Mouse (Mus musculus): ENCODE data around the gene Taf6. TPM values are rescaled to one million over a fixed set of nuclear protein-coding genes. Genes with fewer than 3 reads are reported as not detected.
A peak's percentile ranks its signal among the peaks of the same experiment; 100 is the strongest.

Gene Taf6
- polyA plus RNA-seq, 1 experiment = 52.6 TPM

GRCm38 (mm10) chr5:138160224-138160762, 27.0 kb downstream of the Taf6 start:
- Histone ChIP-seq H3K4me1 (ENCODE audit: control insufficient read depth, insufficient read depth, low read length) (peaks cover 7% of the 10 kb centered on the region; the same call in 1 of the 2 replicates), H3K4me3 (ENCODE audit: insufficient read depth, low read depth, low read length) (no peak overlapping the region), H3K27me3 (replicated peaks; ENCODE audit: control insufficient read depth, insufficient read depth, low read length) (no peaks in the 10 kb centered on the region), H3K27ac (ENCODE audit: insufficient read depth, low read depth, low read length) (no peak overlapping the region), H3K36me3 (ENCODE audit: control insufficient read depth, insufficient read depth, low read length) (peaks cover 2% of the 10 kb centered on the region)
- 67% methylated on average over 7 of the region's 7 CpGs for WGBS
- TF ChIP-seq CTCF (conservative IDR thresholded peaks at IDR 0.05; ENCODE audit: insufficient read depth, insufficient read length, low read depth, low read length) (no peak), POLR2A (IDR thresholded peaks at IDR 0.05; ENCODE audit: low read depth, low read length) (no peak)
- no peak for DNase-seq

DNA sequence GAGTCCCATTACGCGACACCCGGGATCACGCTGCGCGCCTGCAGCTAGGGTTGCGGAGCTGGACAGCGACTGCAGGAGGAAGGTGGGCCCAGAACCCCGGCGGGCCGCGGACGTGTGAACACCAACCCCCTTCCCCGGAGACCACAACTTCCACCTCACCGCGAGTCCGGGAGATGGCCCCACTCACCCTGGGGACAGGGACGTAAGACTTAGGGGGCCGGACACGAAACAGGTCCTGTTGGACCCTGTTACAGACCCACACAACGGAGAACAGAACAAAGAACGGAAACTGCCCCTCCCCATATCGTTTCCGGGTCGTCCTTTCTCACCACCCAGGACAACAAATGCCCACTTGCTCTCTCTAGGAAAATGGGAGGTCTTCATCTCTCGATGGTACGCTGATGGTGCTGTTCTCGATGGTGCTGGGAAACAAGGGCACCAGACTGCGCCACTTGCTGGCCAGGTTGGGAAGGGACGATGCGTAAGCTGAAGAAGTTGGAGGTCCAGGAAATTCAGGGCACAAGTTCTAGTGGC, 31.7 kb downstream of the Taf6 start, which contains the start of gene Zfp113:
TSS of gene Zfp113 (minus strand) at position 302 of the 534 bp plus-strand sequence.
- no peak for TF ChIP-seq POLR2A (IDR thresholded peaks at IDR 0.05; ENCODE audit: low read depth, low read length)
- TF ChIP-seq CTCF (conservative IDR thresholded peaks at IDR 0.05; ENCODE audit: insufficient read depth, insufficient read length, low read depth, low read length) = peak; percentile 98; the same call in 1 of the 2 replicates
- Histone ChIP-seq H3K36me3 (ENCODE audit: control insufficient read depth, insufficient read depth, low read length) (peaks cover 4% of the 10 kb centered on the region), H3K27me3 (replicated peaks; ENCODE audit: control insufficient read depth, insufficient read depth, low read length) (no peaks in the 10 kb centered on the region), H3K4me1 (ENCODE audit: control insufficient read depth, insufficient read depth, low read length) (0 out of 2 replicates have a peak, but pooled peaks cover 4% of the 10 kb centered on the region), H3K27ac (ENCODE audit: insufficient read depth, low read depth, low read length) (peak within 1 kb of the TSS; percentile 48), H3K4me3 (ENCODE audit: insufficient read depth, low read depth, low read length) (peak within 1 kb of the TSS; percentile 64)
- peak; percentile 97 for DNase-seq
- under 1% methylated on average over 31 of the region's 31 CpGs for WGBS

DNA sequence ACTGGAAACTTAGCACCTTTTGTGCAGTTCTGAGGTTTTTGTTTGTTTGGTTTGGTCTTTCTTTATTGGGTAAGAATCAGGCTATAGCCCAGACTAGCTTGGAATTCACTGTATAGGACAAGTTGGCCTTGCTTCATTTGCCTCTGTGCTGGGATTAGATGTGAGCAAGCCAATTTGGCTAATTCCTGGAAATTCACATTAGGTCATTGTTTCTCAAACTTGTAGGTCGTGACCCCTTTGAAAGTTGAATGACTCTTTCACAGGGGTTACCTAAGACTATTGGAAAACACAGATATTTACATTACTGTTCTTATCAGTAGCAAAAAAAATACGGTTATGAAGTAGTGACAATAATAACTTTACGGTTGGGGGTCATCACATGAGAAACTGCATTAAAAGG, 32.9 kb downstream of the Taf6 start:
- WGBS = 79% methylated on average over 3 of the region's 3 CpGs
- Histone ChIP-seq H3K27ac (ENCODE audit: insufficient read depth, low read depth, low read length) (no peak overlapping the region), H3K36me3 (ENCODE audit: control insufficient read depth, insufficient read depth, low read length) (peaks cover 7% of the 10 kb centered on the region), H3K4me3 (ENCODE audit: insufficient read depth, low read depth, low read length) (no peak overlapping the region), H3K27me3 (replicated peaks; ENCODE audit: control insufficient read depth, insufficient read depth, low read length) (no peaks in the 10 kb centered on the region), H3K4me1 (ENCODE audit: control insufficient read depth, insufficient read depth, low read length) (0 out of 2 replicates have a peak, but pooled peaks cover 4% of the 10 kb centered on the region)
- no peak for TF ChIP-seq POLR2A (IDR thresholded peaks at IDR 0.05; ENCODE audit: low read depth, low read length)
- TF ChIP-seq CTCF (conservative IDR thresholded peaks at IDR 0.05; ENCODE audit: insufficient read depth, insufficient read length, low read depth, low read length) = no peak
- no peak for DNase-seq

GRCm38 (mm10) chr5:138138585-138138984, 48.7 kb downstream of the Taf6 start:
- 52% methylated on average over 4 of the region's 4 CpGs for WGBS

DNA sequence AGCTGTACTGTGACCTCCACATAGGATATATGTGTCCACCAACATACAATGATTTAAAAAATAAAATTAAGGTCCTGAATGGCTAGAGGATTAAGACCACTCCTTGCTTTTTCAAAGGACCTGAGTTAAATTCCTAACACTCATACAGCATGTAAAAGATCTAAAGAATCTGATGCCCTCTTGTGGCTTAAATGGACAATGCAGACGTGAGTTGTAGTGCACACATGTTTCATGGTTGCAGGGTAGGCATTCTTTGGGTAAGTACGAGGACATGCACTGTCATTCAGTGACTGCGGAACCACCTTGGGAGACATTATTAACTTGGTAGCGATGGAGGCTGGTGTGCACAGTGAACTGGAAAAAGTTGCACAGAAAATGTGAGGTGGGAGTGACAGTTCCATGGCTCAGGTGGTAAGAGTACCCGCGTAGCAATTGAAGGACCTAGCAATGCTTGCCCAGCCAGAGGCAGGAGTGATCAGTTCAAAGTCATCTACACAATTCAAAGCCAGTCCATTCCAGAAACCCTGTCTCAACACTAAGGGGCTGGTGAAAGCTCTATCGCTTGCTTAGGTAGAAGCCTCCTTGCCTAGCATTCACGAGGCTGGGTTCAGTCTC, 49.2 kb downstream of the Taf6 start:
- H3K27me3 ChIP-seq (replicated peaks; ENCODE audit: control insufficient read depth, insufficient read depth, low read length) = no peaks in the 10 kb centered on the region
- TF ChIP-seq CTCF (conservative IDR thresholded peaks at IDR 0.05; ENCODE audit: insufficient read depth, insufficient read length, low read depth, low read length) = peak; percentile 53
- TF ChIP-seq POLR2A (IDR thresholded peaks at IDR 0.05; ENCODE audit: low read depth, low read length) = no peak
- peak; percentile 74 for DNase-seq
- 0 out of 2 replicates have a peak overlapping the region, but pooled peaks have one; percentile 4 for H3K27ac ChIP-seq (ENCODE audit: insufficient read depth, low read depth, low read length)
- H3K4me3 ChIP-seq (ENCODE audit: insufficient read depth, low read depth, low read length) = no peak overlapping the region
- no peaks in the 10 kb centered on the region; the same call in 1 of the 2 replicates for H3K4me1 ChIP-seq (ENCODE audit: control insufficient read depth, insufficient read depth, low read length)
- WGBS = 38% methylated on average over 8 of the region's 8 CpGs
- H3K36me3 ChIP-seq (ENCODE audit: control insufficient read depth, insufficient read depth, low read length) = no peaks in the 10 kb centered on the region; the same call in 1 of the 2 replicates

More at GRCm38 (mm10) chr5:138138585-138138984, 48.7 kb downstream of the Taf6 start:
- Histone ChIP-seq H3K27me3 (replicated peaks; ENCODE audit: control insufficient read depth, insufficient read depth, low read length) (no peaks in the 10 kb centered on the region), H3K4me3 (ENCODE audit: insufficient read depth, low read depth, low read length) (no peak overlapping the region), H3K27ac (ENCODE audit: insufficient read depth, low read depth, low read length) (no peak overlapping the region), H3K4me1 (ENCODE audit: control insufficient read depth, insufficient read depth, low read length) (no peaks in the 10 kb centered on the region; the same call in 1 of the 2 replicates), H3K36me3 (ENCODE audit: control insufficient read depth, insufficient read depth, low read length) (no peaks in the 10 kb centered on the region; the same call in 1 of the 2 replicates)
- no peak for DNase-seq
- TF ChIP-seq POLR2A (IDR thresholded peaks at IDR 0.05; ENCODE audit: low read depth, low read length) = no peak
- no peak for TF ChIP-seq CTCF (conservative IDR thresholded peaks at IDR 0.05; ENCODE audit: insufficient read depth, insufficient read length, low read depth, low read length)

GRCm38 (mm10) chr5:138137257-138137656, 50.0 kb downstream of the Taf6 start:
- no peaks in the 10 kb centered on the region; the same call in 1 of the 2 replicates for H3K36me3 ChIP-seq (ENCODE audit: control insufficient read depth, insufficient read depth, low read length)
- no peak for DNase-seq
- no peak overlapping the region for H3K27ac ChIP-seq (ENCODE audit: insufficient read depth, low read depth, low read length)
- 57% methylated on average over 4 of the region's 4 CpGs for WGBS
- H3K4me3 ChIP-seq (ENCODE audit: insufficient read depth, low read depth, low read length) = no peak overlapping the region
- H3K27me3 ChIP-seq (replicated peaks; ENCODE audit: control insufficient read depth, insufficient read depth, low read length) = no peaks in the 10 kb centered on the region
- no peak for TF ChIP-seq POLR2A (IDR thresholded peaks at IDR 0.05; ENCODE audit: low read depth, low read length)
- TF ChIP-seq CTCF (conservative IDR thresholded peaks at IDR 0.05; ENCODE audit: insufficient read depth, insufficient read length, low read depth, low read length) = no peak
- no peaks in the 10 kb centered on the region; the same call in 1 of the 2 replicates for H3K4me1 ChIP-seq (ENCODE audit: control insufficient read depth, insufficient read depth, low read length)
